Mouse (Mus musculus) hindbrain, embryonic 14.5 days (tissue): Measurements from ENCODE around the gene Pstpip1. TPM values are rescaled to one million over a fixed set of nuclear protein-coding genes. Genes with fewer than 3 reads are reported as not detected.

Experiments used
- ATAC-seq: fragments of 200-750 bp; cut with Nextera tagmentation; 2 replicates; pipeline ENCODE4 v1.8.0; 2017; ENCODE audit warnings: moderate number of reproducible peaks, mild to moderate bottlenecking, moderate TSS enrichment, moderate library complexity; ENCODE audit not compliant: low FRiP score
- DNase-seq: peaks from one replicate; pipeline ENCODE4 v3.0.0-alpha.2; 2015; ENCODE audit warnings: low spot score
- H3K27ac ChIP-seq: fragments of 300-500 bp; sonication (generic); 2 replicates; pipeline ENCODE4 v1.5.1; 2014; ENCODE audit warnings: mild to moderate bottlenecking, moderate library complexity
- H3K27me3 ChIP-seq: fragments of 300-500 bp; sonication (generic); 2 replicates; pipeline ENCODE4 v1.6.1; 2014; ENCODE audit warnings: mild to moderate bottlenecking, low read length, mixed read lengths; ENCODE audit not compliant: control insufficient read depth, insufficient read depth
- H3K36me3 ChIP-seq: fragments of 300-500 bp; sonication (generic); replicated peaks from 2 replicates; pipeline ENCODE4 v1.6.1; 2014; ENCODE audit not compliant: control insufficient read depth, insufficient read depth
- H3K4me1 ChIP-seq: fragments of 300-500 bp; sonication (generic); replicated peaks from 2 replicates; pipeline ENCODE4 v1.6.1; 2014; ENCODE audit warnings: antibody characterized with exemption, low read length, mixed read lengths; ENCODE audit not compliant: control insufficient read depth, insufficient read depth
- H3K4me2 ChIP-seq: fragments of 300-500 bp; sonication (generic); replicated peaks from 2 replicates; pipeline ENCODE4 v1.6.1; 2014; ENCODE audit warnings: mild to moderate bottlenecking, moderate library complexity
- H3K4me3 ChIP-seq: fragments of 300-500 bp; sonication (generic); replicated peaks from 2 replicates; pipeline ENCODE4 v1.5.1; 2014; ENCODE audit warnings: mild to moderate bottlenecking, low read length
- H3K9ac ChIP-seq: fragments of 300-500 bp; sonication (generic); 2 replicates; pipeline ENCODE4 v1.6.1; 2014
- H3K9me3 ChIP-seq: fragments of 300-500 bp; sonication (generic); 2 replicates; pipeline ENCODE4 v1.6.1; 2016; ENCODE audit warnings: low read length; ENCODE audit not compliant: control insufficient read depth
- WGBS: fragments of 180-500 bp; shearing (Covaris S2); extraction: QIAGEN DNeasy Blood & Tissue Kit; methylation state at CpG from one replicate; pipeline ENCODE4 v1.1.7; 2014; 5-methylcytosine and 5-hydroxymethylcytosine counted together
- polyA plus RNA-seq: library from polyadenylated mRNA; unstranded; fragments of >200 nt; fragmentation: Nextera tagmentation; extraction: Ambion mirVana; gene quantifications from 2 replicates; pipeline ENCODE4 v1.2.1, GENCODE M21; 2014

The Pstpip1 gene
- polyA plus RNA-seq, 1 experiment from 2014 or later: 0.84 TPM

DNA sequence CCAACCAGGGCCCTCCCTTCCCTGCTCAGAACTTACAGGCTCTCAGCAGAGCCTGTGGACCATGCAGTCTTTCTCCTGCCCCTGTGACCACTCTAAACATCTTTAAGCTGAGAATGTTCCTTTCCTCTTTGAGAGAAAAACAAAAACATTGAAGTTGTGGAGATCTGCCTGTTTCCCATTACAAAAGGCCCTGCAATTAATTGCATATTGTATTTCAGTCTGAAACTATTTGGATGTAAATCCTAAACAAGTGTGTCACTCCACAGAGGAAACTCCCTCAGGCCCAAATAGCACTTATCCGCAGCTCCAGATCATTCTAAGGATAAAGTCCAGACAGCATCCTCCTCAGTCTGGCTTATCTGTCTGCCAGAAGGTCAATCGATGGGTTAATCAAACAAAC lies 16.9 kb upstream of the Pstpip1 start:
- no peaks in the 10 kb centered on the region for H3K4me1 ChIP-seq
- 82% methylated on average over 2 of the region's 2 CpGs for WGBS
- no peaks in the 10 kb centered on the region for H3K9me3 ChIP-seq
- no peak overlapping the region for H3K27ac ChIP-seq
- H3K36me3 ChIP-seq: peaks cover 19% of the 10 kb centered on the region
- ATAC-seq (no peak), DNase-seq (no peak)
- H3K4me3 ChIP-seq: no peak overlapping the region
- no peaks in the 10 kb centered on the region for H3K27me3 ChIP-seq
- H3K9ac ChIP-seq: no peak overlapping the region
- no peak overlapping the region for H3K4me2 ChIP-seq

DNA sequence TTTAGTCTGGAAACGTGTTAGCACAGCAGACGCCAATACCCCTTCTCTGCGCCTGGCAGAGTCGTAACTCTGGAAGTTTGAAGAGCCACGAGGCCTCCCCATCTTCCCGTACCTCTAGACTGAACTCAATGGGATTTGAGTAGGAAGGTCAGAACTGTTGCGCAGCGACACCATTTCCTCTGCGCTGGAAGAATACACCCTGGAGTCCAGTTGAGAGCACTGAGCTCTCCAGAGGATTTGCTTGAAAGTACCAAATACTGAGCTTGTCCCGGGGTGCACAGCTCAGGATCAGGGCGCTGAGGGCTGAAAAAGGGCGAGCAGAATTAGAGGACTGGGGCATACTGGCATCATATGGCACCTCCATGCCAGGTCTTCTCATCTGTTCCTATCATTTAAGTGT lies 14.9 kb upstream of the Pstpip1 start:
- Histone ChIP-seq H3K4me1 (no peaks in the 10 kb centered on the region), H3K9me3 (no peaks in the 10 kb centered on the region), H3K4me3 (no peak overlapping the region), H3K27me3 (no peaks in the 10 kb centered on the region), H3K36me3 (peaks cover 13% of the 10 kb centered on the region; the same call in 1 of the 2 replicates), H3K9ac (no peak overlapping the region), H3K4me2 (no peak overlapping the region), H3K27ac (no peak overlapping the region)
- no peak for DNase-seq
- peak; percentile 21; the same call in 1 of the 2 replicates for ATAC-seq
- 77% methylated on average over 12 of the region's 12 CpGs for WGBS

GRCm38 (mm10) chr9:56075264-56075663 lies 14.5 kb upstream of the Pstpip1 start:
- 2% methylated on average over 4 of the region's 4 CpGs for WGBS

GRCm38 (mm10) chr9:56075901-56076620 lies 13.7 kb upstream of the Pstpip1 start:
- Histone ChIP-seq H3K4me1 (no peaks in the 10 kb centered on the region), H3K36me3 (peaks cover 13% of the 10 kb centered on the region; the same call in 1 of the 2 replicates), H3K27ac (peak overlapping the region; percentile 49), H3K9ac (no peak overlapping the region), H3K4me2 (no peak overlapping the region), H3K9me3 (no peaks in the 10 kb centered on the region), H3K27me3 (no peaks in the 10 kb centered on the region), H3K4me3 (no peak overlapping the region)
- 69% methylated on average over 7 of the region's 7 CpGs for WGBS
- DNase-seq: no peak
- no peak for ATAC-seq

More at GRCm38 (mm10) chr9:56075264-56075663, 14.5 kb upstream of the Pstpip1 start:
- H3K36me3 ChIP-seq: peaks cover 13% of the 10 kb centered on the region; the same call in 1 of the 2 replicates
- ATAC-seq (peak; percentile 48; the same call in 1 of the 2 replicates), DNase-seq (peak; percentile 81)
- H3K4me3 ChIP-seq: no peak overlapping the region
- no peak overlapping the region for H3K4me2 ChIP-seq
- H3K4me1 ChIP-seq: no peaks in the 10 kb centered on the region
- peak overlapping the region; percentile 49; the same call in 1 of the 2 replicates for H3K27ac ChIP-seq
- H3K9ac ChIP-seq: no peak overlapping the region
- no peaks in the 10 kb centered on the region for H3K9me3 ChIP-seq
- no peaks in the 10 kb centered on the region for H3K27me3 ChIP-seq

DNA sequence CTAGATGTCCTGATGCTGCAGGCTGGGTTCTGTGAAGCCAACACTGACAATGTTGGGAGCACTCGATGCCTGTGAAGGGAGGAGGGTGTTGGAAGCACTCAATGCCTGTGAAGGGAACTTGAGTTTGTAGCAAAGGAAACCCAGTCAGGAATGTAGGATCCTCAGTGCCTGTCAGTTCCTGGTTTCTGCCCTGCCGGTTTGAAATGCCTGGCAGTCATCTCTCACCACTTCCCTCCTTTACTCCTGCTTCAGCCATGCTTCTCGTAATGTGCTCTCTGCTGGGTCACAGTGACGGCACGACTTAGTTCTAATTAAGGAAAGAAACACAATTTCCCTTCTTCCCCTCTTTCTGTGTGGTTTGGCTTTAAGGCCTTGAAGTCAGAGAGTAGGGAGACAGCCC lies 10.2 kb upstream of the Pstpip1 start:
- Histone ChIP-seq H3K4me3 (no peak overlapping the region), H3K4me2 (no peak overlapping the region), H3K27me3 (no peaks in the 10 kb centered on the region), H3K36me3 (0 out of 2 replicates have a peak, but pooled peaks cover 4% of the 10 kb centered on the region), H3K9me3 (no peaks in the 10 kb centered on the region), H3K27ac (no peak overlapping the region), H3K4me1 (no peaks in the 10 kb centered on the region), H3K9ac (no peak overlapping the region)
- DNase-seq (no peak), ATAC-seq (no peak)
- 94% methylated on average over 5 of the region's 5 CpGs for WGBS

DNA sequence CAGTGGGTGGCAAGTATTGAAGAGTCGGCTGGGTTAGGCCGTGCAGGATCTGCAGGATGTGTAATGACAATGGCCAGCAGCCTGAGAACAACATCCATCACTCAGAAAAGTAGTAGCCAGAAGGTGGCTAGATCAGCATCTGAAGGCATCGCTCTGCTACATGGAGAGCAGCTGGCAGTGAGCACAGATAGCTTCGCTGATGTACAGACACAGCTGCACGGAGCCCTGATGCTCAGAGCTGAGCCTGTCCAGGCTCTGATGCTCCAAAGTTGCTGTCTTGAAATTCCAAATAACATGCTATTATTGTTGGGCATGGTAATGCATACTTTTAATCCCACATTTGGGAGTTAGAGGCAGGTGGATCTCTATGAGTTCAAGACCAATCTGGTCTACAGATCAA lies 3.2 kb upstream of the Pstpip1 start:
- H3K36me3 ChIP-seq: no peaks in the 10 kb centered on the region
- H3K9ac ChIP-seq: no peak overlapping the region
- DNase-seq (no peak), ATAC-seq (no peak)
- 77% methylated on average over 5 of the region's 5 CpGs for WGBS
- H3K27ac ChIP-seq: no peak overlapping the region
- H3K27me3 ChIP-seq: no peaks in the 10 kb centered on the region
- no peak overlapping the region for H3K4me2 ChIP-seq
- H3K9me3 ChIP-seq: no peaks in the 10 kb centered on the region
- no peaks in the 10 kb centered on the region; the same call in 1 of the 2 replicates for H3K4me1 ChIP-seq
- no peak overlapping the region for H3K4me3 ChIP-seq

DNA sequence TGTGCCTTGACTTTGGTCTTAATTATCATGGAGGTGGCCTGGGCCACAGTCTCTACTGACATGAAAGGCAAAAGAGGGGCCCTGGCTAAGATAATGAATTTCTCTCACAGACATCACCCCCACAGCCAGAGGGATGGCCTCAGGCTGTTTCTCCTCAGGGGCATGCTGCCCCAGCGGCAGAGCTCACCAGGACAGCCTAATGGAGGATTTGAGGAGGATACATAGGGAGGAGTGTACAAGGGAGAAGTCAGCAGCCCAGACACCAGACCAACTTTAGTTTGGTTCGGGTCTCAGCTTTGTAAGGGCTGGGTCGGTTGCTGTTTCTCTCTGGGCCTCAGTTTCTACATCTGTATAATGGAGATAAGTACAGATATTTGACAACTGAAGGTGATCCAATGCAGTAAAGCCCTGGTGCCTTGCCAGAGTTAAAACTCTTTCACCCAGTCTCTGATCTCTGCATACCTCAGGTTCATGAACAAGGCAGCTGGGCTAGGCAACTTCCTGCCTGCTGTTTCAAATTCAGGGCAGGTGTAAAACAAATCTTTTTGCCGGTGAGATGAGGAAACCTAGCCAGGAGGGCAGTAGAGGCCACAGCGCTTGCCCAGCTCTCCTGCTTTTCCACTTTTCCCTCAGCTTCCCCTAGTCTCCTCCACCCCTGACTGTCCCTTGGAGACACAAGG lies 924 bp downstream of the Pstpip1 start:
- no peaks in the 10 kb centered on the region for H3K27me3 ChIP-seq
- H3K4me1 ChIP-seq: no peaks in the 10 kb centered on the region; the same call in 1 of the 2 replicates
- no peak overlapping the region for H3K27ac ChIP-seq
- DNase-seq (no peak), ATAC-seq (no peak)
- no peaks in the 10 kb centered on the region for H3K36me3 ChIP-seq
- H3K4me2 ChIP-seq: no peak overlapping the region
- no peaks in the 10 kb centered on the region for H3K9me3 ChIP-seq
- 85% methylated on average over 5 of the region's 5 CpGs for WGBS
- no peak overlapping the region for H3K9ac ChIP-seq
- no peak overlapping the region for H3K4me3 ChIP-seq

DNA sequence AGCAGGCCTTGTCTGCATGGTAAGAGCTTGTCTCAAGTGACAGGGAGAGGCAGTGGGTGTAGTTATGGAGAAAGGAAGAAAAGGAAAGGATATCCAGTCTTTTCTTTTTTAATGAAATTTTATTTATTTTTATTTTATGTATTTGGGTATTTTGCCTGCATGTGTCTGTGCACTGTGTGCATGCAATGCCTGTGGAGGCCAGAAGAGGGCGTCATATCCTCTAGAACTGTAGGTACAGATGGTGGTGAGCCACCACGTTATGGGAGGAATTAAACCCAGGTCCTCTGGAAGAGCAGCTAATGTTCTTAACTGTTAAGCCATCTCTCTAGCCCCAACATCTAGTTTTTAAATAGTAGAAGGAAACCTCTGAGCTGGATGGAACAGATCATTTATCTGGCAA lies 2.3 kb downstream of the Pstpip1 start:
- Histone ChIP-seq H3K4me2 (no peak overlapping the region), H3K36me3 (no peaks in the 10 kb centered on the region), H3K27me3 (no peaks in the 10 kb centered on the region), H3K4me3 (no peak overlapping the region), H3K27ac (no peak overlapping the region), H3K9ac (no peak overlapping the region), H3K9me3 (no peaks in the 10 kb centered on the region), H3K4me1 (no peaks in the 10 kb centered on the region; the same call in 1 of the 2 replicates)
- ATAC-seq (no peak), DNase-seq (no peak)
- WGBS: 49% methylated on average over 2 of the region's 2 CpGs

- Histone ChIP-seq H3K9ac (no peak overlapping the region), H3K4me1 (no peaks in the 10 kb centered on the region), H3K4me2 (no peak overlapping the region), H3K27ac (no peak overlapping the region), H3K4me3 (no peak overlapping the region), H3K36me3 (no peaks in the 10 kb centered on the region), H3K27me3 (no peaks in the 10 kb centered on the region), H3K9me3 (no peaks in the 10 kb centered on the region)
- ATAC-seq: no peak
- DNase-seq: no peak
- 88% methylated on average over 4 of the region's 4 CpGs for WGBS
Observed at GRCm38 (mm10) chr9:56097584-56098298, 8.0 kb downstream of the Pstpip1 start.
